Mouse (Mus musculus) ES-E14 (cell line): ENCODE measurements at regions not wholly inside any gene's neighbourhood (a gene's known extent, or its start where the extent isn't known, plus 50 kb on each side); places are given as distances from the start of the nearest gene placed in this dataset.

Experiments
- DNase-seq: peaks from one replicate; pipeline ENCODE4 v3.0.0-alpha.2; 2013; ENCODE audit warnings: low read depth, low spot score
- H3K27ac ChIP-seq: 2 replicates; pipeline ENCODE4 v1.5.1; 2012; ENCODE audit warnings: low read depth, mild to moderate bottlenecking, low read length, moderate library complexity, mixed read lengths; ENCODE audit not compliant: poor library complexity, insufficient read depth, severe bottlenecking
- H3K36me3 ChIP-seq: 2 replicates; pipeline ENCODE4 v1.6.1; 2012; ENCODE audit warnings: mild to moderate bottlenecking, low read length, moderate library complexity, mixed read lengths; ENCODE audit not compliant: control insufficient read depth, poor library complexity, insufficient read depth, severe bottlenecking
- H3K4me1 ChIP-seq, 2 experiments: fragments of 150-350 bp in 1 of 2; sonication (generic) in 1 of 2; 2 replicates each; pipeline ENCODE4 v1.6.1; 2012; ENCODE audit warnings: low read length in 2 of 2, mild to moderate bottlenecking in 1 of 2, mixed read lengths in 1 of 2; ENCODE audit not compliant: control insufficient read depth in 2 of 2, insufficient read depth in 2 of 2, poor library complexity in 1 of 2
- H3K4me3 ChIP-seq, 2 experiments: fragments of 150-350 bp in 1 of 2; sonication (generic) in 1 of 2; 2 replicates each; pipeline ENCODE4 v1.5.1; 2012; ENCODE audit warnings: low read length in 2 of 2, low read depth in 1 of 2, mild to moderate bottlenecking in 1 of 2, mixed read lengths in 1 of 2; ENCODE audit not compliant: insufficient read depth in 1 of 2, poor library complexity in 1 of 2, severe bottlenecking in 1 of 2
- H3K9ac ChIP-seq: 2 replicates; pipeline ENCODE4 v1.6.1; 2012; ENCODE audit warnings: low read depth, mild to moderate bottlenecking, low read length, mixed read lengths; ENCODE audit not compliant: poor library complexity, insufficient read depth, severe bottlenecking
- H3K9me3 ChIP-seq: fragments of 150-350 bp; sonication (generic); 2 replicates; pipeline ENCODE4 v1.6.1; 2012; ENCODE audit warnings: low read depth, mild to moderate bottlenecking, low read length; ENCODE audit not compliant: control insufficient read depth, insufficient read depth
- CHD2 ChIP-seq: IDR thresholded peaks from 2 replicates; pipeline ENCODE4 v1.6.1; 2014; ENCODE audit warnings: mild to moderate bottlenecking, low read depth, low read length, inconsistent platforms
- HCFC1 ChIP-seq: IDR thresholded peaks from 2 replicates; pipeline ENCODE4 v1.6.1; 2012; ENCODE audit warnings: low read length, inconsistent platforms, borderline replicate concordance; ENCODE audit not compliant: insufficient read depth
- MAFK ChIP-seq: IDR thresholded peaks from 2 replicates; pipeline ENCODE4 v1.6.1; 2014; ENCODE audit warnings: mild to moderate bottlenecking, low read depth, low read length, inconsistent platforms; ENCODE audit not compliant: insufficient read depth
- ZC3H11A ChIP-seq: IDR thresholded peaks from 2 replicates; pipeline ENCODE4 v1.6.1; 2012; ENCODE audit warnings: low read depth, mild to moderate bottlenecking, inconsistent platforms, low read length, borderline replicate concordance
- ZNF384 ChIP-seq: IDR thresholded peaks from 2 replicates; pipeline ENCODE4 v1.6.1; 2012; ENCODE audit warnings: low read depth, low read length, inconsistent platforms
- in situ Hi-C, 2 experiments: fragments of 600-800 bp; cut with MboI; formaldehyde crosslinking; loops; one replicate each; pipeline ENCODE4 v1.15.1; 2025; ENCODE audit warnings: low sequenced_read_pairs in 2 of 2, inconsistent platforms in 1 of 2; ENCODE audit not compliant: unreplicated experiment in 2 of 2

DNA sequence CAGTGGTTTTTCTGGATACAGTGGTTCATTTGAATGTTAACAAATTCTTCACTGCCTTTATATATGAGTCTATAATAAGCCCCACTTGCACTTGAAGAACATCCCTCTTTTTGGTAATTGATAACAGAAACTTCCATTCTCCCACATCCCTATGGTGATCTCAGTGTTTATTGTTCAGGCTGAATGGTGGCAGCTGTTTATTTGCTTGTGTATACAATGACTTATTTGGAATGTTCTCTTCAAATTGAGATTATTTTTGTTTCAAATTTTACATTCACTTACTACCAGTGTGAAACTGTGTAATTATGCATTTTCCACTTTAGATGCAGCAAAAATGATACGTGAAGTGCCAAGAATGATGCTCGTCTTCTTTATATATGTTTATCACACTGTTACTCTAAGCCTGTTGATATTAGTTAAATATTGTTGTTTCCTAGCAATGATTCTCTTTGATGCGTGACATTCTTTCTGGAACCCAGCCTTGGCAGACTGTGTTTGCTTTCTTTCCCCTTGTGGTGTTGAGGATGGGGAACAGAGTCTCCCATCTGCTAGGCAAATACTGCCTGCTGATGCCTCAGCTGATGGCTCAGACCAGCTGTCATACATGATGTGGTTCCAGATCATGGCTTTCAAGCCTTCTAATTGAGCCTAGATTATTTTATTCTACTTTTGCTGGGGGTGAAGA is 389.1 kb downstream of the Cd109 start:
- H3K4me1 ChIP-seq: no peaks in the 10 kb centered on the region
- in situ Hi-C loops: no loop called here
- TF ChIP-seq CHD2 (no peak), HCFC1 (no peak), ZNF384 (no peak), MAFK (no peak), ZC3H11A (no peak)
- DNase-seq: no peak
- no peak overlapping the region for H3K9ac ChIP-seq
- H3K9me3 ChIP-seq: no peaks in the 10 kb centered on the region
- no peak overlapping the region for H3K27ac ChIP-seq
- H3K36me3 ChIP-seq: no peaks in the 10 kb centered on the region
- no peak overlapping the region for H3K4me3 ChIP-seq

DNA sequence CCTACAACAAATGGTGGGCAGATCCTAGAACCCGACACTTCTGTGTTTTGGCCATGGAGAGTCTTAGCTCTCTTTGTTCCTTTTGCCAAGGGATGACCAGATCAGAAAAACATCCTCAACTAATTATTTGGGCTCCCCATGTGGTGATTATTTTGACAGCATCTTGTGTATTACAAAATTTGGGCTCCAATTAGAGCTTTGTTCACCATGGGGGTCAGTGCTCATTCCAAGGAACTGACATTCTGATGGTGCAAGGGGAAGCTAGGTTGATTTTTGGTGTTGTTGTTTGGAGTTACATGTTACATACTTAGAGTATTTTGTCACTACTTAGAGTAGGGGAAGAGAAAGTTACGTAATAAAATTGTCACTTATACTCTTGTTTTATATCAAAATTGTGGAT is 406.9 kb downstream of the Cd109 start:
- in situ Hi-C loops: no loop called here
- Histone ChIP-seq H3K36me3 (no peaks in the 10 kb centered on the region), H3K4me3 (no peak overlapping the region)

DNA sequence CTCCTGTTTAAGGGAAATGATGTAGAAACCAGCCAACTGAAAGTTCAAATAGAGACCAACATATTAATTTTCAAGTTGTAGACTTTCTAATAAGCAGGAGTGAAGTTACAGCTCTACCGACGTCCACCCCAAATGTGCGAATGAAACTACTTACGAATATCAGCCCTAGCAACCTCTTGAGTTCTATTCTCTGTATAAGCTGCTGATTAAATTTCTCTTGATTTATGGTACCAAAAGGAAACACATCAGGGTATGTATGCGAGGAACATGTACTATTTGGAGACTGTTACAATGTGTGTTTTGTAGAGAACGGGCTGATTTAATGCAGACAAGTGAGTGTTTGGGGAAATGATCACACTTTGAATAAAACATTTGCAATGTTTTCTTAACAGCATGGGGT is 412.9 kb downstream of the Cd109 start:
- in situ Hi-C loops: loop anchor here in 1 of 2 experiments (25.0 kb wide), 1 partner anchor 684 kb away; the partner anchor contains the start of gene Col12a1
- Histone ChIP-seq H3K4me1 (no peaks in the 10 kb centered on the region), H3K9ac (no peak overlapping the region), H3K27ac (no peak overlapping the region), H3K9me3 (no peaks in the 10 kb centered on the region), H3K4me3 (no peak overlapping the region), H3K36me3 (no peaks in the 10 kb centered on the region)
- no peak for TF ChIP-seq ZNF384
- TF ChIP-seq MAFK: no peak
- no peak for TF ChIP-seq CHD2
- TF ChIP-seq ZC3H11A: no peak
- TF ChIP-seq HCFC1: no peak
- no peak for DNase-seq

More for the DNA sequence above, 406.9 kb downstream of the Cd109 start:
- Histone ChIP-seq H3K9me3 (no peaks in the 10 kb centered on the region), H3K9ac (no peak overlapping the region), H3K4me1 (no peaks in the 10 kb centered on the region), H3K27ac (no peak overlapping the region)
- DNase-seq: no peak
- no peak for TF ChIP-seq HCFC1

DNA sequence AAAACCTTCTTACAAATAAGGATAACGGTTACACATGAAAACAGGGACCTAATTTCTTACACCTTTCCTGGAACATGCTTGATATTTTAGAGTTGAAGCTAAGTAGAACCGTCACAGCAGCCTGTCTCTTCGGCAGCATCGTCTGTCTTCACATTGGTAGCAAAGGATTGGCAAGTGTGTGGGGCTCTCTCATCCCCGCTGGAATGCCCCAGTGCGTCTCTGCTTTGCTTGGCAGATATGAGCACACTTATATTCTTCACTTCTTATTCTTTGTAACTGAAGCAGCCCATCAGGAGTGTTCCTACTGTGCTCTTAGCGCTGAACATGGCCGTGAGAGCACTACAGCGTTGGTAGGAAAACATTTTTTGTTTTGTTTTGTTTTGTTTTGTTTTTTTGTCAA is 414.1 kb downstream of the Cd109 start:
- TF ChIP-seq CHD2: no peak
- TF ChIP-seq ZNF384: no peak
- TF ChIP-seq HCFC1: no peak
- no peak for TF ChIP-seq ZC3H11A
- TF ChIP-seq MAFK: no peak
- Histone ChIP-seq H3K36me3 (no peaks in the 10 kb centered on the region), H3K4me3 (no peak overlapping the region), H3K9ac (no peak overlapping the region), H3K27ac (no peak overlapping the region), H3K9me3 (no peaks in the 10 kb centered on the region), H3K4me1 (no peaks in the 10 kb centered on the region)
- in situ Hi-C loops: loop anchor here in 1 of 2 experiments (25.0 kb wide), 1 partner anchor 683 kb away; the partner anchor contains the start of gene Col12a1
- no peak for DNase-seq

DNA sequence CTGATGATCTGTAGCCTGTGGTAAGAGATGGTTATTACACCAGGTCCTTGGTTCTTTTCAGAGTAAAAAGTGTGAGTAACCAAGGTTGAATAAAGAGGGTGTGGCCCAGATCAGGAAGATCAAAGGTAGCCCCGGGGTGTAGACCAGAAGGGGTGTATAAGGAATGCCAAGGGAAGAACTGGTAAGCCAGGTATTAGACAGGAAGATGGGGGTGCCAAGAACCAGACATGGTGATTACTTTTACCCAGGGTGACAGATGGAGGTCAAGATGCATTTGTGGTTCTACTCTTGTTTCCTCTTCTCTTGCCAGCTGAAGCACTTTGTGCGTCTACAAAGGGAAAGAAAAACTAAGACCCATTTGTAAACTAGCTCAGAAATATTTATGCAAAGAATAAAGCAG is 420.3 kb downstream of the Cd109 start:
- H3K27ac ChIP-seq: no peak overlapping the region
- in situ Hi-C loops: loop anchor here in 1 of 2 experiments (25.0 kb wide), 1 partner anchor 677 kb away; the partner anchor contains the start of gene Col12a1
- H3K4me1 ChIP-seq: no peaks in the 10 kb centered on the region
- H3K9me3 ChIP-seq: no peaks in the 10 kb centered on the region
- H3K4me3 ChIP-seq: no peak overlapping the region
- no peaks in the 10 kb centered on the region for H3K36me3 ChIP-seq
- no peak for DNase-seq
- H3K9ac ChIP-seq: no peak overlapping the region
- no peak for TF ChIP-seq HCFC1
- TF ChIP-seq ZNF384: no peak
- TF ChIP-seq CHD2: no peak
- TF ChIP-seq ZC3H11A: no peak
- no peak for TF ChIP-seq MAFK
